Comparison of ENCODE assay signal across 7 mouse cellular contexts in the genomic region with DNA sequence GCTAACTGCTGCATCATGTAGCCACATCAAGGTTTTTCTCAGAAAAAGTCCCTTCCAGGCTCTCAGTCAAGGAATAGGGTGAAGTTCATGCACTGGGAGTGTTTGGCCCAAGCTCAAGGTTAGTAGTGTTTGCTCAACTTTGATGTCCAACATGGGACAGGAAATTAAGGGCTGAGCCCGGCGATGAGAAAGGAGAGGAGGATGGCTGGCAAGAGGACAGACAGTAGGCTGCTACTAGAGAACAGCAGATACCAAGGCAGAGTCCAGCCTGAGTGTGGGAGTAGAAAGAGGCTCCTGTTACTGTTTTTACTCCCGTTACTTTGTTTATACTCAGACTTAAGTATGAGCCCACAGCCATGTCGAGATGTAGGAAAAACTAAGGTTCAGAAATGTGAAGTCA. TPM values are rescaled to one million over a fixed set of nuclear protein-coding genes. Genes with fewer than 3 reads are reported as not detected.
DNase-seq lines count a peak whose midpoint lies in the region; ATAC-seq and TF ChIP-seq lines count a peak whose summit lies in the region.

No protein-coding gene starts in this region.

- peak overlapping the region; percentile 82 for H3K4me3 ChIP-seq in embryonic facial prominence, embryonic 10.5 days
- H3K4me3 ChIP-seq in hindbrain, embryonic 13.5 days: peak overlapping the region; percentile 56
- H3K4me3 ChIP-seq in limb, embryonic 14.5 days (replicated peaks; ENCODE audit: low read length): peak overlapping the region; percentile 57
- H3K4me3 ChIP-seq in neural tube, embryonic 11.5 days (ENCODE audit: low read depth, low read length): peak overlapping the region; percentile 70

- ATAC-seq in hindbrain, embryonic 13.5 days (ENCODE audit: low FRiP score): no peak
- ATAC-seq in limb, embryonic 14.5 days (ENCODE audit: low FRiP score, low read depth): no peak
- no peak for ATAC-seq in neural tube, embryonic 11.5 days (ENCODE audit: insufficient read depth, low FRiP score, low TSS enrichment)
- ATAC-seq in megakaryocyte progenitor cell, adult 5-6 weeks (replicated peaks; ENCODE audit: poor library complexity): no peak

- WGBS in embryonic facial prominence, embryonic 10.5 days: 32% methylated on average over 4 of the region's 4 CpGs
- 49% methylated on average over 4 of the region's 4 CpGs for WGBS in hindbrain, embryonic 13.5 days
- 24% methylated on average over 4 of the region's 4 CpGs for WGBS in limb, embryonic 14.5 days
- WGBS in neural tube, embryonic 11.5 days: 35% methylated on average over 4 of the region's 4 CpGs

- H3K9me3 ChIP-seq in embryonic facial prominence, embryonic 10.5 days: no peaks in the 10 kb centered on the region
- no peaks in the 10 kb centered on the region for H3K9me3 ChIP-seq in hindbrain, embryonic 13.5 days
- no peaks in the 10 kb centered on the region for H3K9me3 ChIP-seq in limb, embryonic 14.5 days (ENCODE audit: control insufficient read depth, low read length)
- H3K9me3 ChIP-seq in neural tube, embryonic 11.5 days (ENCODE audit: control insufficient read depth, low read length): no peaks in the 10 kb centered on the region

- H3K27me3 ChIP-seq in embryonic facial prominence, embryonic 10.5 days (replicated peaks; ENCODE audit: low read depth, poor library complexity, severe bottlenecking): no peaks in the 10 kb centered on the region
- no peaks in the 10 kb centered on the region for H3K27me3 ChIP-seq in hindbrain, embryonic 13.5 days
- no peaks in the 10 kb centered on the region for H3K27me3 ChIP-seq in limb, embryonic 14.5 days (ENCODE audit: control insufficient read depth, insufficient read depth, low read length)
- H3K27me3 ChIP-seq in neural tube, embryonic 11.5 days (ENCODE audit: control insufficient read depth, insufficient read depth, low read length): no peaks in the 10 kb centered on the region

- H3K9ac ChIP-seq in hindbrain, embryonic 13.5 days: peak overlapping the region; percentile 74; the same call in 1 of the 2 replicates
- no peak overlapping the region for H3K9ac ChIP-seq in limb, embryonic 14.5 days (ENCODE audit: low read depth, low read length, severe bottlenecking)
- peak overlapping the region; percentile 78 for H3K9ac ChIP-seq in neural tube, embryonic 11.5 days (ENCODE audit: low read length)

- no peak for TF ChIP-seq POLR2A in limb, embryonic 14.5 days (IDR thresholded peaks at IDR 0.05; ENCODE audit: borderline replicate concordance, extremely low read depth, insufficient read depth, insufficient read length)

- peak overlapping the region; percentile 90 for H3K27ac ChIP-seq in embryonic facial prominence, embryonic 10.5 days (replicated peaks)
- peak overlapping the region; percentile 1; the same call in 1 of the 2 replicates for H3K27ac ChIP-seq in hindbrain, embryonic 13.5 days
- no peak overlapping the region for H3K27ac ChIP-seq in limb, embryonic 14.5 days (replicated peaks; ENCODE audit: low read depth, low read length)
- no peak overlapping the region for H3K27ac ChIP-seq in neural tube, embryonic 11.5 days (ENCODE audit: low read depth, low read length)

- H3K4me1 ChIP-seq in embryonic facial prominence, embryonic 10.5 days: peaks cover 18% of the 10 kb centered on the region
- peaks cover 16% of the 10 kb centered on the region for H3K4me1 ChIP-seq in hindbrain, embryonic 13.5 days (replicated peaks)
- H3K4me1 ChIP-seq in limb, embryonic 14.5 days (ENCODE audit: control insufficient read depth, insufficient read depth, low read length): 0 out of 2 replicates have a peak, but pooled peaks cover 3% of the 10 kb centered on the region
- H3K4me1 ChIP-seq in neural tube, embryonic 11.5 days (ENCODE audit: control insufficient read depth, insufficient read depth, low read length): no peaks in the 10 kb centered on the region

- DNase-seq in 3T3-L1 (ENCODE audit: low read depth, low spot score) (peak; percentile 47), 416B (ENCODE audit: low read depth) (peak; percentile 45)
- DNase-seq in embryonic facial prominence, embryonic 10.5 days (ENCODE audit: low spot score): peak; percentile 11
- no peak for DNase-seq in limb, embryonic 14.5 days (ENCODE audit: low spot score)
- no peak for DNase-seq in neural tube, embryonic 11.5 days (ENCODE audit: low spot score)

- H3K4me2 ChIP-seq in hindbrain, embryonic 13.5 days: peak overlapping the region; percentile 69
- peak overlapping the region; percentile 57 for H3K4me2 ChIP-seq in limb, embryonic 14.5 days (replicated peaks; ENCODE audit: low read depth, low read length, severe bottlenecking)
- peak overlapping the region; percentile 62 for H3K4me2 ChIP-seq in neural tube, embryonic 11.5 days (ENCODE audit: low read depth)

- peaks cover 34% of the 10 kb centered on the region for H3K36me3 ChIP-seq in embryonic facial prominence, embryonic 10.5 days (replicated peaks)
- peaks cover 9% of the 10 kb centered on the region for H3K36me3 ChIP-seq in hindbrain, embryonic 13.5 days
- H3K36me3 ChIP-seq in limb, embryonic 14.5 days (ENCODE audit: control insufficient read depth, insufficient read depth, low read length): peaks cover 16% of the 10 kb centered on the region
- H3K36me3 ChIP-seq in neural tube, embryonic 11.5 days (ENCODE audit: control insufficient read depth, insufficient read depth, low read length): no peaks in the 10 kb centered on the region; the same call in 1 of the 2 replicates

RNA-seq across cellular contexts. Expression of a gene that starts 0.9 kb away (rescaled TPM):
- 104 and 112 TPM in 2 replicates for polyA plus RNA-seq in embryonic facial prominence, embryonic 10.5 days (2016; fragmentation: Nextera tagmentation; extraction: Ambion mirVana)
- 93.8 and 99.6 TPM in 2 replicates for polyA plus RNA-seq in hindbrain, embryonic 13.5 days (2015; fragmentation: Nextera tagmentation; extraction: Ambion mirVana)
- 80.9 and 83.8 TPM in 2 replicates for polyA plus RNA-seq in limb, embryonic 14.5 days (2012; rRNA removed)
- polyA plus RNA-seq in limb, embryonic 14.5 days (2014; fragmentation: Nextera tagmentation; extraction: Ambion mirVana): 103 and 109 TPM in 2 replicates
- 115 and 119 TPM in 2 replicates for polyA plus RNA-seq in neural tube, embryonic 11.5 days (2014; fragmentation: Nextera tagmentation; extraction: Ambion mirVana)
- 147 and 165 TPM in 2 replicates for total RNA-seq in megakaryocyte progenitor cell, adult 5-6 weeks (2015)
- 117 and 123 TPM in 2 replicates for total RNA-seq in megakaryocyte progenitor cell, adult 5-6 weeks (2017)

RNA-seq across cellular contexts. Expression of a gene that starts 12.2 kb away (rescaled TPM):
- 11.1 and 12.6 TPM in 2 replicates for polyA plus RNA-seq in embryonic facial prominence, embryonic 10.5 days (2016; fragmentation: Nextera tagmentation; extraction: Ambion mirVana)
- polyA plus RNA-seq in hindbrain, embryonic 13.5 days (2015; fragmentation: Nextera tagmentation; extraction: Ambion mirVana): 15.5 and 15.8 TPM in 2 replicates
- polyA plus RNA-seq in limb, embryonic 14.5 days (2012; rRNA removed): 11.2 TPM in 2 replicates
- polyA plus RNA-seq in limb, embryonic 14.5 days (2014; fragmentation: Nextera tagmentation; extraction: Ambion mirVana): 8.8 and 9.7 TPM in 2 replicates
- 12.9 and 14.4 TPM in 2 replicates for polyA plus RNA-seq in neural tube, embryonic 11.5 days (2014; fragmentation: Nextera tagmentation; extraction: Ambion mirVana)
- 2.6 and 4.3 TPM in 2 replicates for total RNA-seq in megakaryocyte progenitor cell, adult 5-6 weeks (2015)
- total RNA-seq in megakaryocyte progenitor cell, adult 5-6 weeks (2017): 1.3 and 1.5 TPM in 2 replicates

RNA-seq across cellular contexts. Expression of a gene that starts 16.0 kb away (rescaled TPM):
- 2.1 and 2.4 TPM in 2 replicates for polyA plus RNA-seq in embryonic facial prominence, embryonic 10.5 days (2016; fragmentation: Nextera tagmentation; extraction: Ambion mirVana)
- polyA plus RNA-seq in hindbrain, embryonic 13.5 days (2015; fragmentation: Nextera tagmentation; extraction: Ambion mirVana): 2.2 and 2.3 TPM in 2 replicates
- 3.5 and 3.8 TPM in 2 replicates for polyA plus RNA-seq in limb, embryonic 14.5 days (2012; rRNA removed)
- 2.7 and 3.2 TPM in 2 replicates for polyA plus RNA-seq in limb, embryonic 14.5 days (2014; fragmentation: Nextera tagmentation; extraction: Ambion mirVana)
- polyA plus RNA-seq in neural tube, embryonic 11.5 days (2014; fragmentation: Nextera tagmentation; extraction: Ambion mirVana): 2.6 and 3.4 TPM in 2 replicates
- 0.81 and 0.96 TPM in 2 replicates for total RNA-seq in megakaryocyte progenitor cell, adult 5-6 weeks (2015)
- total RNA-seq in megakaryocyte progenitor cell, adult 5-6 weeks (2017): 0.88 and 3.3 TPM in 2 replicates

Comparison
In these comparisons a context has a peak if more than half of its experiments do, and no peak if none do; other contexts are left out.
1. DNase-seq: peak in 3T3-L1 (single experiment), 416B (single experiment) and embryonic facial prominence, embryonic 10.5 days (single experiment); none in limb, embryonic 14.5 days (single experiment) and neural tube, embryonic 11.5 days (single experiment).
2. H3K27ac ChIP-seq: peak in embryonic facial prominence, embryonic 10.5 days (single experiment) and hindbrain, embryonic 13.5 days (single experiment); none in limb, embryonic 14.5 days (single experiment) and neural tube, embryonic 11.5 days (single experiment).
3. Peak in every context shown above with its lines, with median percentiles within 50 percentile points of each other: H3K4me3 ChIP-seq and H3K4me2 ChIP-seq.